Comparison of ENCODE assay signal across 8 mouse cellular contexts in genomic region chr2:34370349-34370724, GRCm38 (mm10). TPM values are rescaled to one million over a fixed set of nuclear protein-coding genes. Genes with fewer than 3 reads are reported as not detected.
A peak's percentile ranks its signal among the peaks of the same experiment; 100 is the strongest.
DNase-seq lines count a peak whose midpoint lies in the region; ATAC-seq and TF ChIP-seq lines count a peak whose summit lies in the region.

No protein-coding gene starts in this region.

- peaks cover 15% of the 10 kb centered on the region for H3K4me1 ChIP-seq in limb, embryonic 15.5 days
- no peaks in the 10 kb centered on the region for H3K4me1 ChIP-seq in stomach, postnatal 0 days (replicated peaks; ENCODE audit: control insufficient read depth, insufficient read depth)

- ATAC-seq in cerebellum, adult (ENCODE audit: insufficient number of reproducible peaks, low FRiP score, low TSS enrichment) = no peak
- ATAC-seq in limb, embryonic 15.5 days (ENCODE audit: insufficient number of reproducible peaks, low FRiP score, low TSS enrichment, low read depth) = no peak
- ATAC-seq in stomach, postnatal 0 days (ENCODE audit: low FRiP score, low TSS enrichment) = no peak

- peak overlapping the region; percentile 84 for H3K4me3 ChIP-seq in limb, embryonic 15.5 days
- peak overlapping the region; percentile 89 for H3K4me3 ChIP-seq in stomach, postnatal 0 days (ENCODE audit: low read depth, low read length)

- no peaks in the 10 kb centered on the region for H3K9me3 ChIP-seq in limb, embryonic 15.5 days
- H3K9me3 ChIP-seq in stomach, postnatal 0 days (ENCODE audit: control insufficient read depth, low read length) = no peaks in the 10 kb centered on the region

- H3K27me3 ChIP-seq in limb, embryonic 15.5 days = no peaks in the 10 kb centered on the region
- H3K27me3 ChIP-seq in stomach, postnatal 0 days (ENCODE audit: control insufficient read depth, insufficient read depth, low read length) = no peaks in the 10 kb centered on the region

- H3K27ac ChIP-seq in limb, embryonic 15.5 days = no peak overlapping the region
- no peak overlapping the region; the same call in 1 of the 2 replicates for H3K27ac ChIP-seq in stomach, postnatal 0 days (replicated peaks)

- no peak for TF ChIP-seq CTCF in stomach, postnatal 0 days (IDR thresholded peaks at IDR 0.05; ENCODE audit: low read depth)

- H3K4me2 ChIP-seq in limb, embryonic 15.5 days = peak overlapping the region; percentile 88
- peak overlapping the region; percentile 97 for H3K4me2 ChIP-seq in stomach, postnatal 0 days (replicated peaks; ENCODE audit: low read depth)

- WGBS in limb, embryonic 15.5 days = 18% methylated on average over 7 of the region's 7 CpGs
- 36% methylated on average over 7 of the region's 7 CpGs for WGBS in stomach, postnatal 0 days

- no peak for TF ChIP-seq EP300 in stomach, postnatal 0 days (optimal IDR thresholded peaks at IDR 0.05)

- H3K9ac ChIP-seq in limb, embryonic 15.5 days = peak overlapping the region; percentile 88; the same call in 1 of the 2 replicates
- H3K9ac ChIP-seq in stomach, postnatal 0 days (ENCODE audit: low read length) = no peak overlapping the region

- peak; percentile 23 to 34 for DNase-seq in cerebellum, postnatal 10 days
- DNase-seq in thymus, postnatal 25 days = peak; percentile 3
- DNase-seq in thymus, postnatal 4 days = no peak
- DNase-seq in stomach, postnatal 0 days (ENCODE audit: low spot score) = no peak
- DNase-seq in urinary bladder, postnatal 4 days (ENCODE audit: low spot score in 2 of 2) = no peak
- DNase-seq in gastrocnemius, postnatal 4 days (ENCODE audit: low spot score in 2 of 2) = no peak

- H3K36me3 ChIP-seq in limb, embryonic 15.5 days = no peaks in the 10 kb centered on the region
- H3K36me3 ChIP-seq in stomach, postnatal 0 days (ENCODE audit: control insufficient read depth, insufficient read depth, low read length) = no peaks in the 10 kb centered on the region

RNA-seq across cellular contexts. Expression of gene Pbx3, which starts 2.6 kb away (rescaled TPM):
- polyA plus RNA-seq in limb, embryonic 15.5 days (2015; fragmentation: Nextera tagmentation; extraction: Ambion mirVana) = 16.6 and 19.2 TPM in 2 replicates
- polyA plus RNA-seq in stomach, postnatal 0 days (2015; fragmentation: Nextera tagmentation; extraction: Ambion mirVana) = 11.6 and 14.1 TPM in 2 replicates
- total RNA-seq in gastrocnemius, postnatal 4 days (2021) = 10 to 100 TPM; 11.5 to 12.3 TPM

RNA-seq across cellular contexts. Expression of gene Mapkap1, which starts 36.2 kb away (rescaled TPM):
- polyA plus RNA-seq in limb, embryonic 15.5 days (2015; fragmentation: Nextera tagmentation; extraction: Ambion mirVana) = 86.1 and 95.9 TPM in 2 replicates
- 57.8 and 61.0 TPM in 2 replicates for polyA plus RNA-seq in stomach, postnatal 0 days (2015; fragmentation: Nextera tagmentation; extraction: Ambion mirVana)
- 10 to 100 TPM; 50.8 to 51.7 TPM for total RNA-seq in gastrocnemius, postnatal 4 days (2021)

Comparison
In these comparisons a context has a peak if more than half of its experiments do, and no peak if none do; other contexts are left out.
1. DNase-seq: peak in cerebellum, postnatal 10 days (2 of 2) and thymus, postnatal 25 days (single experiment); none in thymus, postnatal 4 days (single experiment), stomach, postnatal 0 days (single experiment), urinary bladder, postnatal 4 days (0 of 2) and gastrocnemius, postnatal 4 days (0 of 2).